Mouse (Mus musculus) embryonic facial prominence, embryonic 15.5 days (tissue): Measurements from ENCODE around the gene Upf2. TPM values are rescaled to one million over a fixed set of nuclear protein-coding genes. Genes with fewer than 3 reads are reported as not detected.
"Not testable (repeated sequence)": the region's sequence is repeated elsewhere in the genome, so short reads cannot be mapped to it uniquely, and the experiment has no call there.

Experiments used
- ATAC-seq: fragments of 200-750 bp; cut with Nextera tagmentation; 2 replicates; pipeline ENCODE4 v1.8.0; 2017; ENCODE audit warnings: low read depth, moderate TSS enrichment; ENCODE audit not compliant: insufficient number of reproducible peaks, low FRiP score, low TSS enrichment
- H3K27ac ChIP-seq: fragments of 300-500 bp; sonication (generic); replicated peaks from 2 replicates; pipeline ENCODE4 v1.5.1; 2015; ENCODE audit warnings: mild to moderate bottlenecking, inconsistent platforms
- H3K27me3 ChIP-seq: fragments of 300-500 bp; sonication (generic); 2 replicates; pipeline ENCODE4 v1.6.1; 2015; ENCODE audit warnings: inconsistent platforms
- H3K36me3 ChIP-seq: fragments of 300-500 bp; sonication (generic); 2 replicates; pipeline ENCODE4 v1.6.1; 2015; ENCODE audit warnings: mild to moderate bottlenecking, inconsistent platforms
- H3K4me1 ChIP-seq: fragments of 300-500 bp; sonication (generic); 2 replicates; pipeline ENCODE4 v1.6.1; 2015; ENCODE audit warnings: inconsistent platforms
- H3K4me2 ChIP-seq: fragments of 300-500 bp; sonication (generic); replicated peaks from 2 replicates; pipeline ENCODE4 v1.6.1; 2015; ENCODE audit warnings: mild to moderate bottlenecking, inconsistent platforms
- H3K4me3 ChIP-seq: fragments of 300-500 bp; sonication (generic); replicated peaks from 2 replicates; pipeline ENCODE4 v1.5.1; 2015; ENCODE audit warnings: mild to moderate bottlenecking, inconsistent platforms
- H3K9ac ChIP-seq: fragments of 300-500 bp; sonication (generic); 2 replicates; pipeline ENCODE4 v1.6.1; 2015; ENCODE audit warnings: inconsistent platforms
- H3K9me3 ChIP-seq: fragments of 300-500 bp; sonication (generic); replicated peaks from 2 replicates; pipeline ENCODE4 v1.6.1; 2016; ENCODE audit warnings: inconsistent platforms
- WGBS: fragments of 180-500 bp; shearing (Covaris S2); methylation state at CpG from one replicate; pipeline ENCODE4 v1.1.7; 2015; 5-methylcytosine and 5-hydroxymethylcytosine counted together
- polyA plus RNA-seq: library from polyadenylated mRNA; unstranded; fragments of >200 nt; fragmentation: Nextera tagmentation; extraction: Ambion mirVana; gene quantifications from 2 replicates; pipeline ENCODE4 v1.2.1, GENCODE M21; 2015

Gene Upf2
- polyA plus RNA-seq, 1 experiment from 2014 or later = 10.0 TPM

- no peak overlapping the region for H3K27ac ChIP-seq
- no peaks in the 10 kb centered on the region for H3K27me3 ChIP-seq
- ATAC-seq = no peak
- no peak overlapping the region for H3K9ac ChIP-seq
- no peak overlapping the region for H3K4me2 ChIP-seq
- H3K4me1 ChIP-seq = no peaks in the 10 kb centered on the region
- H3K9me3 ChIP-seq = no peaks in the 10 kb centered on the region
- WGBS = 80% methylated on average over 6 of the region's 6 CpGs
- H3K36me3 ChIP-seq = no peaks in the 10 kb centered on the region
- no peak overlapping the region for H3K4me3 ChIP-seq
These were observed 15.2 kb upstream of the Upf2 start for GRCm38 (mm10) chr2:5936068-5936467.

- no peaks in the 10 kb centered on the region for H3K36me3 ChIP-seq
- no peak overlapping the region for H3K4me2 ChIP-seq
- H3K4me3 ChIP-seq = no peak overlapping the region
- H3K9ac ChIP-seq = no peak overlapping the region
- ATAC-seq = no peak
- H3K9me3 ChIP-seq = no peaks in the 10 kb centered on the region
- WGBS = 89% methylated on average over 4 of the region's 4 CpGs
- H3K27me3 ChIP-seq = no peaks in the 10 kb centered on the region
- no peaks in the 10 kb centered on the region for H3K4me1 ChIP-seq
- no peak overlapping the region for H3K27ac ChIP-seq
These were observed 14.7 kb upstream of the Upf2 start for GRCm38 (mm10) chr2:5936550-5936949.

GRCm38 (mm10) chr2:5939319-5939718 is 11.9 kb upstream of the Upf2 start:
- no peaks in the 10 kb centered on the region for H3K4me1 ChIP-seq
- H3K27me3 ChIP-seq = no peaks in the 10 kb centered on the region
- no peaks in the 10 kb centered on the region for H3K9me3 ChIP-seq
- no peak overlapping the region for H3K27ac ChIP-seq
- H3K4me3 ChIP-seq = no peak overlapping the region
- no peaks in the 10 kb centered on the region for H3K36me3 ChIP-seq
- ATAC-seq = no peak
- no peak overlapping the region for H3K9ac ChIP-seq
- WGBS = 90% methylated on average over 3 of the region's 3 CpGs
- no peak overlapping the region for H3K4me2 ChIP-seq

GRCm38 (mm10) chr2:5939911-5940310 is 11.4 kb upstream of the Upf2 start:
- Histone ChIP-seq H3K36me3 (no peaks in the 10 kb centered on the region), H3K4me3 (no peak overlapping the region), H3K27me3 (no peaks in the 10 kb centered on the region), H3K27ac (no peak overlapping the region), H3K4me1 (no peaks in the 10 kb centered on the region), H3K4me2 (no peak overlapping the region), H3K9me3 (no peaks in the 10 kb centered on the region), H3K9ac (no peak overlapping the region)
- WGBS = 85% methylated on average over 14 of the region's 14 CpGs
- no peak for ATAC-seq

GRCm38 (mm10) chr2:5940936-5941335 is 10.3 kb upstream of the Upf2 start:
- Histone ChIP-seq H3K4me3 (no peak overlapping the region), H3K27me3 (no peaks in the 10 kb centered on the region), H3K36me3 (no peaks in the 10 kb centered on the region), H3K4me2 (no peak overlapping the region), H3K27ac (no peak overlapping the region), H3K9ac (no peak overlapping the region), H3K9me3 (no peaks in the 10 kb centered on the region), H3K4me1 (no peaks in the 10 kb centered on the region)
- ATAC-seq = no peak
- 90% methylated on average over 9 of the region's 9 CpGs for WGBS

GRCm38 (mm10) chr2:5941861-5942415 is 9.3 kb upstream of the Upf2 start:
- Histone ChIP-seq H3K4me3 (peak overlapping the region; percentile 67), H3K27ac (peak overlapping the region; percentile 48; the same call in 1 of the 2 replicates), H3K9ac (peak overlapping the region; percentile 62), H3K4me1 (no peaks in the 10 kb centered on the region), H3K9me3 (no peaks in the 10 kb centered on the region), H3K27me3 (no peaks in the 10 kb centered on the region), H3K4me2 (peak overlapping the region; percentile 88), H3K36me3 (no peaks in the 10 kb centered on the region)
- ATAC-seq = no peak
- WGBS = 55% methylated on average over 11 of the region's 11 CpGs

- H3K4me1 ChIP-seq = no peaks in the 10 kb centered on the region
- WGBS = under 1% methylated on average over 36 of the region's 36 CpGs
- no peaks in the 10 kb centered on the region for H3K27me3 ChIP-seq
- H3K4me2 ChIP-seq = peak within 1 kb of the TSS; percentile 88
- no peaks in the 10 kb centered on the region for H3K36me3 ChIP-seq
- peak within 1 kb of the TSS; percentile 48; the same call in 1 of the 2 replicates for H3K27ac ChIP-seq
- H3K9me3 ChIP-seq = no peaks in the 10 kb centered on the region
- peak; percentile 91 for ATAC-seq
- H3K4me3 ChIP-seq = peak within 1 kb of the TSS; percentile 67
- H3K9ac ChIP-seq = peak within 1 kb of the TSS; percentile 62
These were observed 8.7 kb upstream of the Upf2 start, which contains the start of gene Dhtkd1 for GRCm38 (mm10) chr2:5942416-5943032. Dhtkd1 (minus strand) TSS chr2:5942792.

GRCm38 (mm10) chr2:5943071-5943470 is 8.2 kb upstream of the Upf2 start:
- Histone ChIP-seq H3K9ac (no peak overlapping the region), H3K4me1 (no peaks in the 10 kb centered on the region), H3K27ac (no peak overlapping the region), H3K4me3 (peak overlapping the region; percentile 67), H3K4me2 (peak overlapping the region; percentile 88), H3K36me3 (no peaks in the 10 kb centered on the region), H3K27me3 (no peaks in the 10 kb centered on the region), H3K9me3 (no peaks in the 10 kb centered on the region)
- ATAC-seq = no peak
- WGBS = 32% methylated on average over 4 of the region's 4 CpGs

- H3K4me2 ChIP-seq = no peak overlapping the region
- H3K4me1 ChIP-seq = peaks cover 5% of the 10 kb centered on the region; the same call in 1 of the 2 replicates
- 88% methylated on average over 1 of the region's 1 CpGs for WGBS
- no peaks in the 10 kb centered on the region for H3K27me3 ChIP-seq
- no peak overlapping the region for H3K4me3 ChIP-seq
- ATAC-seq = no peak
- no peak overlapping the region for H3K27ac ChIP-seq
- no peaks in the 10 kb centered on the region for H3K36me3 ChIP-seq
- H3K9me3 ChIP-seq = no peaks in the 10 kb centered on the region
- H3K9ac ChIP-seq = no peak overlapping the region
These were observed 5.6 kb upstream of the Upf2 start for GRCm38 (mm10) chr2:5945629-5946028.

- 81% methylated on average over 3 of the region's 3 CpGs for WGBS
- Histone ChIP-seq H3K27me3 (no peaks in the 10 kb centered on the region), H3K27ac (no peak overlapping the region), H3K4me1 (peaks cover 5% of the 10 kb centered on the region; the same call in 1 of the 2 replicates), H3K36me3 (no peaks in the 10 kb centered on the region), H3K9me3 (no peaks in the 10 kb centered on the region), H3K9ac (no peak overlapping the region), H3K4me2 (no peak overlapping the region), H3K4me3 (no peak overlapping the region)
- no peak for ATAC-seq
These were observed 4.4 kb upstream of the Upf2 start for GRCm38 (mm10) chr2:5946876-5947275.

- H3K9me3 ChIP-seq = no peaks in the 10 kb centered on the region
- H3K4me2 ChIP-seq = no peak overlapping the region
- H3K27ac ChIP-seq = no peak overlapping the region
- H3K36me3 ChIP-seq = no peaks in the 10 kb centered on the region
- peaks cover 15% of the 10 kb centered on the region for H3K4me1 ChIP-seq
- ATAC-seq = no peak
- 83% methylated on average over 2 of the region's 2 CpGs for WGBS
- no peaks in the 10 kb centered on the region for H3K27me3 ChIP-seq
- no peak overlapping the region for H3K9ac ChIP-seq
- H3K4me3 ChIP-seq = no peak overlapping the region
These were observed 2.3 kb upstream of the Upf2 start for GRCm38 (mm10) chr2:5948964-5949363.

GRCm38 (mm10) chr2:5949821-5950220 is 1.4 kb upstream of the Upf2 start:
- H3K4me1 ChIP-seq = peaks cover 15% of the 10 kb centered on the region
- not testable (repeated sequence) for ATAC-seq, H3K9me3 ChIP-seq, H3K36me3 ChIP-seq, H3K9ac ChIP-seq, H3K27me3 ChIP-seq
- peak overlapping the region; percentile 78 for H3K4me2 ChIP-seq
- H3K27ac ChIP-seq = 0 out of 2 replicates have a peak overlapping the region, but pooled peaks have one; percentile 91
- WGBS = 92% methylated on average over 9 of the region's 9 CpGs
- peak overlapping the region; percentile 97 for H3K4me3 ChIP-seq
